Comparison of ENCODE assay signal across 11 mouse cellular contexts in the genomic region with DNA sequence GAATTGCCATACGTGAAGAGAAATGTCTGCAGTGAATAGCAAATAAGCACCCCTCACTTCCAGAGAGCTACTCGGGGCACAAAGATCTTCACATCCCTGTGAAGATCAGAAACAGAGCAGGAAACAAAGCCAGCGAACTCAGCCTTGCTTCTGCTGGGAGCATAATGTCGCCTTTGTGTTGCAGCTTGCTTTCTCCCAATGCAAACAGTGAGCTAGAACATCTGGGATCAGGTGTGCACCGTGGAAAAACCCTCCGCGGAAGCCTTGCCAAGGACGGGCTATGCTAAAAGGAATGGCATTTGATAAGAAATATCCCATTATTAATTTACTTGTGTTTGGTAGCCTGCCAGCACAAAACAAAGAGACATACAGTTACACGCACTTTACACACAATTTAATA.
DNase-seq lines count a peak whose midpoint lies in the region; ATAC-seq lines count a peak whose summit lies in the region.
"Had no signal": no experiment of that assay in that cellular context is flagged by ENCODE, and none has a peak within 500 bp of the region (broad histone marks: within the 10 kb centered on the region; RNA-seq: fewer than 3 reads in every experiment).

No protein-coding gene starts in this region.

- 0 out of 2 replicates have a peak overlapping the region, but pooled peaks have one; percentile 1 for H3K27ac ChIP-seq in kidney, embryonic 14.5 days (ENCODE audit: low read depth, low read length)
- peak overlapping the region; percentile 50; the same call in 1 of the 2 replicates for H3K27ac ChIP-seq in embryonic facial prominence, embryonic 12.5 days
- H3K27ac ChIP-seq in forebrain, embryonic 16.5 days (ENCODE audit: low read length): 0 out of 2 replicates have a peak overlapping the region, but pooled peaks have one; percentile 37
- H3K27ac ChIP-seq in midbrain, embryonic 13.5 days: peak overlapping the region; percentile 69
- H3K27ac ChIP-seq: macrophage; neural tube, embryonic 12.5 days had no signal

- ATAC-seq in kidney, embryonic 14.5 days (ENCODE audit: low FRiP score, low TSS enrichment): no peak
- ATAC-seq in embryonic facial prominence, embryonic 12.5 days (ENCODE audit: insufficient number of reproducible peaks, insufficient read depth, low FRiP score, low TSS enrichment): no peak
- ATAC-seq in forebrain, embryonic 16.5 days: no peak
- 0 out of 2 replicates have a peak, but pooled peaks have one; percentile 34 for ATAC-seq in midbrain, embryonic 13.5 days

- DNase-seq in kidney, adult 11 months: no peak
- no peak for DNase-seq in retina, embryonic 14.5 days (ENCODE audit: low spot score)
- no peak for DNase-seq in heart, postnatal 25 days (ENCODE audit: low spot score)
- DNase-seq in lung, postnatal 4 days: no peak
- DNase-seq: thymus, postnatal 25 days had no signal

- peaks cover 36% of the 10 kb centered on the region for H3K4me1 ChIP-seq in kidney, embryonic 14.5 days (ENCODE audit: control insufficient read depth, insufficient read depth, low read length)
- H3K4me1 ChIP-seq in embryonic facial prominence, embryonic 12.5 days: peaks cover 28% of the 10 kb centered on the region
- peaks cover 21% of the 10 kb centered on the region for H3K4me1 ChIP-seq in forebrain, embryonic 16.5 days (replicated peaks; ENCODE audit: control insufficient read depth, insufficient read depth, low read length)
- peaks cover 26% of the 10 kb centered on the region for H3K4me1 ChIP-seq in midbrain, embryonic 13.5 days (replicated peaks)

- no peak overlapping the region for H3K4me3 ChIP-seq in kidney, embryonic 14.5 days (ENCODE audit: low read length)
- no peak overlapping the region for H3K4me3 ChIP-seq in embryonic facial prominence, embryonic 12.5 days
- no peak overlapping the region for H3K4me3 ChIP-seq in forebrain, embryonic 16.5 days (replicated peaks; ENCODE audit: low read length)
- no peak overlapping the region for H3K4me3 ChIP-seq in midbrain, embryonic 13.5 days (replicated peaks)
- H3K4me3 ChIP-seq: neural tube, embryonic 12.5 days had no signal

- no peak overlapping the region for H3K9ac ChIP-seq in kidney, embryonic 14.5 days (ENCODE audit: low read depth, low read length)
- no peak overlapping the region for H3K9ac ChIP-seq in embryonic facial prominence, embryonic 12.5 days
- no peak overlapping the region for H3K9ac ChIP-seq in forebrain, embryonic 16.5 days (replicated peaks; ENCODE audit: low read depth, low read length)
- H3K9ac ChIP-seq in midbrain, embryonic 13.5 days (replicated peaks): no peak overlapping the region
- H3K9ac ChIP-seq: neural tube, embryonic 12.5 days had no signal

- H3K4me2 ChIP-seq in kidney, embryonic 14.5 days (replicated peaks; ENCODE audit: low read depth, low read length): no peak overlapping the region
- no peak overlapping the region for H3K4me2 ChIP-seq in embryonic facial prominence, embryonic 12.5 days (replicated peaks)
- no peak overlapping the region for H3K4me2 ChIP-seq in forebrain, embryonic 16.5 days (ENCODE audit: low read length)
- H3K4me2 ChIP-seq in midbrain, embryonic 13.5 days (replicated peaks): no peak overlapping the region
- H3K4me2 ChIP-seq: neural tube, embryonic 12.5 days had no signal

- intact Hi-C loops in heart, postnatal 25 days (cut with DNase I): loop anchor here (5.0 kb wide), 2 partner anchors 50 to 95 kb away; a partner anchor contains a TSS

- H3K27me3 ChIP-seq in kidney, embryonic 14.5 days (ENCODE audit: control insufficient read depth, insufficient read depth, low read length): no peaks in the 10 kb centered on the region
- H3K27me3 ChIP-seq in embryonic facial prominence, embryonic 12.5 days: no peaks in the 10 kb centered on the region
- no peaks in the 10 kb centered on the region for H3K27me3 ChIP-seq in forebrain, embryonic 16.5 days (replicated peaks; ENCODE audit: control insufficient read depth, insufficient read depth, low read length)
- H3K27me3 ChIP-seq in midbrain, embryonic 13.5 days: no peaks in the 10 kb centered on the region
- H3K27me3 ChIP-seq: neural tube, embryonic 12.5 days had no signal

- WGBS in kidney, embryonic 14.5 days: 73% methylated on average over 9 of the region's 9 CpGs
- 24% methylated on average over 9 of the region's 9 CpGs for WGBS in embryonic facial prominence, embryonic 12.5 days
- 34% methylated on average over 9 of the region's 9 CpGs for WGBS in forebrain, embryonic 16.5 days
- WGBS in midbrain, embryonic 13.5 days: 40% methylated on average over 9 of the region's 9 CpGs

- H3K9me3 ChIP-seq in kidney, embryonic 14.5 days (ENCODE audit: control insufficient read depth, low read length): no peaks in the 10 kb centered on the region
- no peaks in the 10 kb centered on the region for H3K9me3 ChIP-seq in embryonic facial prominence, embryonic 12.5 days
- no peaks in the 10 kb centered on the region for H3K9me3 ChIP-seq in forebrain, embryonic 16.5 days (ENCODE audit: control insufficient read depth, low read length)
- no peaks in the 10 kb centered on the region for H3K9me3 ChIP-seq in midbrain, embryonic 13.5 days
- H3K9me3 ChIP-seq: neural tube, embryonic 12.5 days had no signal

- H3K36me3 ChIP-seq in kidney, embryonic 14.5 days (ENCODE audit: control insufficient read depth, insufficient read depth, low read length): no peaks in the 10 kb centered on the region; the same call in 1 of the 2 replicates
- peaks cover 3% of the 10 kb centered on the region; the same call in 1 of the 2 replicates for H3K36me3 ChIP-seq in embryonic facial prominence, embryonic 12.5 days
- H3K36me3 ChIP-seq in forebrain, embryonic 16.5 days (ENCODE audit: control insufficient read depth, insufficient read depth): no peaks in the 10 kb centered on the region
- H3K36me3 ChIP-seq in midbrain, embryonic 13.5 days: peaks cover 2% of the 10 kb centered on the region; the same call in 1 of the 2 replicates
- H3K36me3 ChIP-seq: neural tube, embryonic 12.5 days had no signal

Comparison
In these comparisons a context has a peak if more than half of its experiments do, and no peak if none do; other contexts are left out.
1. H3K27ac ChIP-seq: peak in every context shown above with its lines; median percentile 69 in midbrain, embryonic 13.5 days; 50 in embryonic facial prominence, embryonic 12.5 days; 37 in forebrain, embryonic 16.5 days; 1 in kidney, embryonic 14.5 days.